Mouse (Mus musculus): ENCODE measurements around the gene Slc35e3. TPM values are rescaled to one million over a fixed set of nuclear protein-coding genes. Genes with fewer than 3 reads are reported as not detected.
"Not testable (repeated sequence)": the region's sequence is repeated elsewhere in the genome, so short reads cannot be mapped to it uniquely, and the experiment has no call there.

The Slc35e3 gene
- polyA plus RNA-seq, 1 experiment = not detected

- H3K4me1 ChIP-seq (ENCODE audit: control insufficient read depth, insufficient read depth, low read length) = no peaks in the 10 kb centered on the region
- H3K27ac ChIP-seq (ENCODE audit: insufficient read depth, low read depth, low read length) = no peak overlapping the region
- H3K4me3 ChIP-seq (ENCODE audit: insufficient read depth, low read depth, low read length) = no peak overlapping the region
- WGBS = 87% methylated on average over 18 of the region's 18 CpGs
- TF ChIP-seq POLR2A (IDR thresholded peaks at IDR 0.05; ENCODE audit: insufficient read depth, low read depth, low read length) = no peak
Measured at GRCm38 (mm10) chr10:117758749-117759727, 12.9 kb upstream of the Slc35e3 start.

GRCm38 (mm10) chr10:117758344-117758743 is 12.2 kb upstream of the Slc35e3 start:
- 94% methylated on average over 3 of the region's 3 CpGs for WGBS
- not testable (repeated sequence) for H3K4me1 ChIP-seq (ENCODE audit: control insufficient read depth, insufficient read depth, low read length); H3K4me3 ChIP-seq (ENCODE audit: insufficient read depth, low read depth, low read length)

GRCm38 (mm10) chr10:117757796-117758342 is 11.7 kb upstream of the Slc35e3 start:
- WGBS = 97% methylated on average over 7 of the region's 7 CpGs

More at GRCm38 (mm10) chr10:117758344-117758743, 12.2 kb upstream of the Slc35e3 start:
- H3K27ac ChIP-seq (ENCODE audit: insufficient read depth, low read depth, low read length) = not testable (repeated sequence)

GRCm38 (mm10) chr10:117757259-117757658 is 11.1 kb upstream of the Slc35e3 start:
- Histone ChIP-seq H3K4me1 (ENCODE audit: control insufficient read depth, insufficient read depth, low read length) (no peaks in the 10 kb centered on the region), H3K4me3 (ENCODE audit: insufficient read depth, low read depth, low read length) (no peak overlapping the region), H3K27ac (ENCODE audit: insufficient read depth, low read depth, low read length) (no peak overlapping the region)
- TF ChIP-seq CTCF (IDR thresholded peaks at IDR 0.05; ENCODE audit: insufficient read depth, low read depth, low read length) (no peak), POLR2A (IDR thresholded peaks at IDR 0.05; ENCODE audit: insufficient read depth, low read depth, low read length) (no peak)
- WGBS = 96% methylated on average over 1 of the region's 1 CpGs

More at GRCm38 (mm10) chr10:117757796-117758342, 11.7 kb upstream of the Slc35e3 start:
- Histone ChIP-seq H3K27ac (ENCODE audit: insufficient read depth, low read depth, low read length) (no peak overlapping the region), H3K4me1 (ENCODE audit: control insufficient read depth, insufficient read depth, low read length) (no peaks in the 10 kb centered on the region), H3K4me3 (ENCODE audit: insufficient read depth, low read depth, low read length) (no peak overlapping the region)
- no peak for TF ChIP-seq CTCF (IDR thresholded peaks at IDR 0.05; ENCODE audit: insufficient read depth, low read depth, low read length)
- TF ChIP-seq POLR2A (IDR thresholded peaks at IDR 0.05; ENCODE audit: insufficient read depth, low read depth, low read length) = no peak

- no peak for TF ChIP-seq POLR2A (IDR thresholded peaks at IDR 0.05; ENCODE audit: insufficient read depth, low read depth, low read length)
- no peak for TF ChIP-seq CTCF (IDR thresholded peaks at IDR 0.05; ENCODE audit: insufficient read depth, low read depth, low read length)
- Histone ChIP-seq H3K27ac (ENCODE audit: insufficient read depth, low read depth, low read length) (no peak overlapping the region), H3K4me3 (ENCODE audit: insufficient read depth, low read depth, low read length) (no peak overlapping the region), H3K4me1 (ENCODE audit: control insufficient read depth, insufficient read depth, low read length) (no peaks in the 10 kb centered on the region)
- WGBS = 94% methylated on average over 5 of the region's 5 CpGs
Measured at GRCm38 (mm10) chr10:117756784-117757183, 10.6 kb upstream of the Slc35e3 start.

- H3K4me1 ChIP-seq (ENCODE audit: control insufficient read depth, insufficient read depth, low read length) = no peaks in the 10 kb centered on the region
- H3K4me3 ChIP-seq (ENCODE audit: insufficient read depth, low read depth, low read length) = no peak overlapping the region
- no peak overlapping the region for H3K27ac ChIP-seq (ENCODE audit: insufficient read depth, low read depth, low read length)
- 93% methylated on average over 11 of the region's 11 CpGs for WGBS
- no peak for TF ChIP-seq POLR2A (IDR thresholded peaks at IDR 0.05; ENCODE audit: insufficient read depth, low read depth, low read length)
- TF ChIP-seq CTCF (IDR thresholded peaks at IDR 0.05; ENCODE audit: insufficient read depth, low read depth, low read length) = no peak
Measured at GRCm38 (mm10) chr10:117755799-117756467, 9.8 kb upstream of the Slc35e3 start.

GRCm38 (mm10) chr10:117755086-117755798 is 9.1 kb upstream of the Slc35e3 start:
- H3K4me3 ChIP-seq (ENCODE audit: insufficient read depth, low read depth, low read length) = no peak overlapping the region
- no peak overlapping the region for H3K27ac ChIP-seq (ENCODE audit: insufficient read depth, low read depth, low read length)
- no peak for TF ChIP-seq POLR2A (IDR thresholded peaks at IDR 0.05; ENCODE audit: insufficient read depth, low read depth, low read length)
- TF ChIP-seq CTCF (IDR thresholded peaks at IDR 0.05; ENCODE audit: insufficient read depth, low read depth, low read length) = no peak
- WGBS = 89% methylated on average over 13 of the region's 13 CpGs
- no peaks in the 10 kb centered on the region for H3K4me1 ChIP-seq (ENCODE audit: control insufficient read depth, insufficient read depth, low read length)

GRCm38 (mm10) chr10:117754609-117754940 is 8.4 kb upstream of the Slc35e3 start:
- no peak for TF ChIP-seq CTCF (IDR thresholded peaks at IDR 0.05; ENCODE audit: insufficient read depth, low read depth, low read length)
- TF ChIP-seq POLR2A (IDR thresholded peaks at IDR 0.05; ENCODE audit: insufficient read depth, low read depth, low read length) = no peak
- no peak overlapping the region for H3K4me3 ChIP-seq (ENCODE audit: insufficient read depth, low read depth, low read length)
- no peaks in the 10 kb centered on the region for H3K4me1 ChIP-seq (ENCODE audit: control insufficient read depth, insufficient read depth, low read length)
- no peak overlapping the region for H3K27ac ChIP-seq (ENCODE audit: insufficient read depth, low read depth, low read length)
- 96% methylated on average over 7 of the region's 7 CpGs for WGBS

Measured in olfactory bulb, adult 2 months (tissue).